Mouse (Mus musculus) liver, embryonic 11.5 days (tissue): ENCODE data around the gene Afmid. TPM values are rescaled to one million over a fixed set of nuclear protein-coding genes. Genes with fewer than 3 reads are reported as not detected.
A peak's percentile ranks its signal among the peaks of the same experiment; 100 is the strongest.

Experiments
- ATAC-seq: fragments of 200-750 bp; cut with Nextera tagmentation; replicated peaks from 2 replicates; pipeline ENCODE4 v1.8.0; 2017; ENCODE audit warnings: moderate number of reproducible peaks, mild to moderate bottlenecking, moderate TSS enrichment, moderate library complexity; ENCODE audit not compliant: low FRiP score
- DNase-seq: peaks from one replicate; pipeline ENCODE4 v3.0.0-alpha.2; 2017; ENCODE audit warnings: low spot score
- H3K27ac ChIP-seq: fragments of 300-500 bp; sonication (generic); 2 replicates; pipeline ENCODE4 v1.5.1; 2014; ENCODE audit warnings: mild to moderate bottlenecking, low read depth, low read length, control low read depth
- H3K27me3 ChIP-seq: fragments of 300-500 bp; sonication (generic); replicated peaks from 2 replicates; pipeline ENCODE4 v1.6.1; 2014; ENCODE audit warnings: low read length, mixed read lengths; ENCODE audit not compliant: control insufficient read depth, insufficient read depth
- H3K36me3 ChIP-seq: fragments of 300-500 bp; sonication (generic); 2 replicates; pipeline ENCODE4 v1.6.1; 2014; ENCODE audit warnings: mild to moderate bottlenecking, low read length, moderate library complexity, mixed read lengths; ENCODE audit not compliant: control insufficient read depth, insufficient read depth
- H3K4me1 ChIP-seq: fragments of 300-500 bp; sonication (generic); replicated peaks from 2 replicates; pipeline ENCODE4 v1.6.1; 2014; ENCODE audit warnings: low read length, mixed read lengths; ENCODE audit not compliant: control insufficient read depth, insufficient read depth
- H3K4me2 ChIP-seq: fragments of 300-500 bp; sonication (generic); 2 replicates; pipeline ENCODE4 v1.6.1; 2014; ENCODE audit warnings: mild to moderate bottlenecking, control low read depth, moderate library complexity
- H3K4me3 ChIP-seq: fragments of 300-500 bp; sonication (generic); 2 replicates; pipeline ENCODE4 v1.5.1; 2014; ENCODE audit warnings: low read depth, low read length, control low read depth
- H3K9ac ChIP-seq: fragments of 300-500 bp; sonication (generic); 2 replicates; pipeline ENCODE4 v1.6.1; 2014; ENCODE audit warnings: low read depth, low read length, control low read depth
- H3K9me3 ChIP-seq: fragments of 300-500 bp; sonication (generic); 2 replicates; pipeline ENCODE4 v1.6.1; 2016; ENCODE audit warnings: low read length, inconsistent platforms, mixed read lengths; ENCODE audit not compliant: control insufficient read depth
- WGBS: fragments of 180-500 bp; shearing (Covaris S2); extraction: QIAGEN DNeasy Blood & Tissue Kit; methylation state at CpG from one replicate; pipeline ENCODE4 v1.1.7; 2014; 5-methylcytosine and 5-hydroxymethylcytosine counted together
- polyA plus RNA-seq: library from polyadenylated mRNA; unstranded; fragments of >200 nt; fragmentation: Nextera tagmentation; extraction: Ambion mirVana; gene quantifications from 2 replicates; pipeline ENCODE4 v1.2.1, GENCODE M21; 2014

The Afmid gene
- 8.4 and 11.1 TPM in 2 replicates for polyA plus RNA-seq

DNA sequence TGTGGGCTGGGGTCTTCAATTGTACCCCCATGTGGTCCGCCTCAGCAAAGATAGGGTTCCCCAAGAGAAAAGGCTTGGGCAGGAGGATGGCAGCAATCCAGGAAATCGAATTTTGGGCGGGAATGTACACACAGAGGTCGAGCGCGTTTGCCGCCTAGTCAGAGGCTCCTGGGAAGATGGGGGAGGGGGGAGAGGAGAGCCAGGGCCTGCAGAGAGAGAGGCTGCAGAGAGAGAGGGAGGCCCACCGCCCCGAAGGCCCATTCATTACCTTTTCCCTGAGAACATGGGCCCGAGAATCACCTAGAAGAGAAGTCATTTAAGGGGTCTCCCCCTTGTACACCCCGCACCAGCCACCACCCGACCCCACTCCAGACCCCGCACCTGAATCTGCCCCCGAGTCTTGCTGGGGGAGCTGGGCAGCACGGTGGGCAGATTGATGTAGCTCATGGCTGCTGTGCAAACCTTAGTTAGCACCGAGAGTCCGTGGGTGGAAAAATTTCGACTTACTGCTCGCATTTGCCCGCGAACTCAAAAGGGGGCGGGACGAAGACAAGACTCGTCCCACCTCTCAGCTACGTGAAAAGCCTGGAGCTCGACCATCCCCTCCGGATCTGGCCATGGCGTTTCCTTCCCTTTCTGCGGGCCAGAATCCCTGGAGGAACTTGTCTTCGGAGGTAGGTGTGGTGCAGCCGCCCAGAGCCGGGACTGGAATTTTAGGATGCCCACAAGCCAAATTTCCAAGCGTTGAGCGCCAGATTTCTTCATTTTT is at the start of gene Afmid, which contains the start of gene Tk1:
TSS of gene Afmid (plus strand) at position 592 of the 769 bp plus-strand sequence.
TSS of gene Tk1 (minus strand) at position 760 of the 769 bp plus-strand sequence.
- H3K27me3 ChIP-seq = no peaks in the 10 kb centered on the region
- H3K9me3 ChIP-seq = no peaks in the 10 kb centered on the region
- ATAC-seq = peak; percentile 61
- peak within 1 kb of the TSS; percentile 68 for H3K4me3 ChIP-seq
- peak within 1 kb of the TSS; percentile 98 for H3K4me2 ChIP-seq
- peak within 1 kb of the TSS; percentile 97 for H3K9ac ChIP-seq
- H3K36me3 ChIP-seq = peaks cover 30% of the 10 kb centered on the region
- WGBS = under 1% methylated on average over 34 of the region's 34 CpGs
- H3K4me1 ChIP-seq = peaks cover 60% of the 10 kb centered on the region
- peak within 1 kb of the TSS; percentile 95 for H3K27ac ChIP-seq
- peak; percentile 83 for DNase-seq

DNA sequence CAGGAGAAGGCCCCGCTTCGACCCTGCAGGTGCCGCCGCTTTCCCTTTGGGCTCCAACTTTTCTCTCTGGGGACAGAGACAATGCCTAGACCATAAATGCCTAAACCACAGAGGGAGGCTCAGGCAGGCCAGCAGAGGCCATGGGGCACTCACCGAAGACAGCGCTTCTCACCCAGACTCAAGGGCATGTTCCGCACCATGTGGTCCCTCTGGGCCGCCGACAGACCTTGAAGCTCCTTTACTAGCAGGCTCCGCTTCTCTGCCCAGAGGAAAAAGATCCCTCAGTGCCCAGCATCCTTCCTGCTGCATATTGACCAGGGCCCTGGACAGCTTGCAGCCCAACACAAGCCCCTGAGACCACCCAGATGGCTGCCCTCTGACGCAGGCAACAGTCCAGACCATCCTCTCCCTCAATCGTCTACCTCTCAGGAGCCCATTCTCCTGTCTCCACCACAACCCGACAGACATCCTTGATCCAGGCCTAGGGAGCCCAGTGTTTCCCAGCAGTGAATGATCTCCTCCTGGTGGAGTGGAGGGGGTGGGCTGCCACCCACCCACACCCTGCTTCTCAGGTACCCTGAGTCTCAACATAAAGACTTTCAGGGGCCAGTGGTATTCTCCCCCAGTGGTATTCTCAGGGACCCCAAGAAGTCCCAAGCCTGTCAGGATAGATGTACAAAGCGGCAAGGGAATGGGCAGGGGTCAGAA is 49.5 kb upstream of the Afmid start:
- 93% methylated on average over 14 of the region's 14 CpGs for WGBS
- no peak overlapping the region for H3K4me2 ChIP-seq

GRCm38 (mm10) chr11:117777111-117777510 is 48.6 kb upstream of the Afmid start:
- H3K4me3 ChIP-seq = no peak overlapping the region
- H3K4me1 ChIP-seq = peaks cover 27% of the 10 kb centered on the region
- H3K36me3 ChIP-seq = peaks cover 39% of the 10 kb centered on the region
- H3K27ac ChIP-seq = no peak overlapping the region
- 85% methylated on average over 5 of the region's 5 CpGs for WGBS
- H3K9me3 ChIP-seq = no peaks in the 10 kb centered on the region
- no peak overlapping the region for H3K9ac ChIP-seq
- ATAC-seq (no peak), DNase-seq (no peak)
- H3K27me3 ChIP-seq = 0 out of 2 replicates have a peak, but pooled peaks cover 2% of the 10 kb centered on the region
- no peak overlapping the region; the same call in 1 of the 2 replicates for H3K4me2 ChIP-seq

More for the DNA sequence above, 49.5 kb upstream of the Afmid start:
- Histone ChIP-seq H3K27ac (no peak overlapping the region), H3K36me3 (peaks cover 40% of the 10 kb centered on the region), H3K9ac (no peak overlapping the region), H3K9me3 (no peaks in the 10 kb centered on the region), H3K4me3 (no peak overlapping the region), H3K27me3 (no peaks in the 10 kb centered on the region), H3K4me1 (peaks cover 20% of the 10 kb centered on the region)
- ATAC-seq = no peak
- no peak for DNase-seq

DNA sequence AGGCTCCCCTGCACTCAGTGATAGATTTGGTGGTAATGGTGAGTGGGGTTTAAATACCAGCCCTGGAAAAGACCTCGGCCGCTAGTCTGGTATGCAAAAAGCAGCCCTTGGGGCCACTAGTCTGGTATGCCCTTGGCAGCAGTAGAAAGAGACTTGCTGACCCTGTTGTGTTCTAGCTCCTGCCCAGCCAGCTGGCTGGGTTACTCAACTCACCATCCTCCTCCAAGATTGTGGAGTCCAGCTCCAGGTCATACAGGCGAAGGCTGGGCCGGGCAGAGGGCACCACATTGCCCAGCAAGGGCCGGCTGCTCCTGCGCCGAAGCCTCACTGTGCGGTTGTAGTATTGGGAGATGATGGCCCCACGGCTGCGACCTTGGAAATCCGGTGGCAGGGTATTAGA is 47.7 kb upstream of the Afmid start:
- DNase-seq (no peak), ATAC-seq (no peak)
- H3K27ac ChIP-seq = no peak overlapping the region; the same call in 1 of the 2 replicates
- H3K4me3 ChIP-seq = no peak overlapping the region
- H3K9ac ChIP-seq = peak overlapping the region; percentile 95; the same call in 1 of the 2 replicates
- peaks cover 2% of the 10 kb centered on the region; the same call in 1 of the 2 replicates for H3K27me3 ChIP-seq
- peaks cover 32% of the 10 kb centered on the region for H3K4me1 ChIP-seq
- H3K4me2 ChIP-seq = peak overlapping the region; percentile 100
- WGBS = 91% methylated on average over 11 of the region's 11 CpGs
- peaks cover 35% of the 10 kb centered on the region for H3K36me3 ChIP-seq
- no peaks in the 10 kb centered on the region for H3K9me3 ChIP-seq

- Histone ChIP-seq H3K36me3 (peaks cover 26% of the 10 kb centered on the region), H3K27me3 (peaks cover 2% of the 10 kb centered on the region; the same call in 1 of the 2 replicates), H3K4me2 (peak overlapping the region; percentile 100), H3K4me3 (peak overlapping the region; percentile 66), H3K4me1 (peaks cover 39% of the 10 kb centered on the region), H3K9me3 (no peaks in the 10 kb centered on the region), H3K9ac (peak overlapping the region; percentile 95), H3K27ac (peak overlapping the region; percentile 99)
- ATAC-seq (no peak), DNase-seq (no peak)
- WGBS = 41% methylated on average over 12 of the region's 12 CpGs
Measured at GRCm38 (mm10) chr11:117778851-117779433, 46.8 kb upstream of the Afmid start.

DNA sequence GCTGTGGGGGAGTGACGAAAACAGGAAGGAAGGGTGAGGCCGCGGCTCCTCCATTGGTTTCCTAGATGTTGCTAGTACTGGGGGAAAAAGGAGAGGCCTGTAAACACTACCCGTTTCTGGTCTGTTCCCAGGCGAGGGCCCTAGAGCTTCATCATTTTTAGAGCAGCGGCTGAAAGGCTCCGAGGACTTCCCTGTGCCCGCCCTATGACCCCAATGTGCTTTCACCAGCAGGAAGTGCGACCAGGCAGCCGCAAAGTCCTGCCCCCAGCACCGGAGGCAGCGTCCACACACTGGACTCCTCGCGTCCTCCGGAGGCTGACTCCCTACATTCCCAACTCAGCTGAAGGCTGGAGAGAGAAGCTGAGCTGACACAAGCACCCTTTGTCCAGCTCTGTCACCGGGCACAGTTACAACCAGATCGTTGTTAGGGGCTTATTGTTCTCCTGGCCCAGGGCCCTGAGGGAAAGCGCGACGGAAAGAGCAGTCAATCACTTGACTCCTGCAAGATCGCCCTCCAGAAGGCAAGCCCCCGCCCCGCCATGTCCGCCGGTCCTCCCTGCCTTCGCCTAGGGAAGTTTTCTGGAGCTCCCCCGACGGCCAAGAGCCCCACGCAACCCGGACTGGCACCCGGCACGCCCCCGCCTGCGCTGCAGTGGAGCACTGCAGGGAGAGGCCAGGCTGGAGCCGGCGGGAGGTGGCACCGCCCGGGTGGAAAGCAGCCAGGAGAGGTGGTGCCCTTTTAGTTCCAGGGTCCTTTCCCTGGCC is 46.1 kb upstream of the Afmid start:
- H3K27me3 ChIP-seq = peaks cover 2% of the 10 kb centered on the region; the same call in 1 of the 2 replicates
- H3K9ac ChIP-seq = peak overlapping the region; percentile 95
- H3K9me3 ChIP-seq = no peaks in the 10 kb centered on the region
- H3K27ac ChIP-seq = peak overlapping the region; percentile 99
- peaks cover 40% of the 10 kb centered on the region for H3K4me1 ChIP-seq
- peak overlapping the region; percentile 100 for H3K4me2 ChIP-seq
- peaks cover 24% of the 10 kb centered on the region for H3K36me3 ChIP-seq
- DNase-seq (peak; percentile 63), ATAC-seq (no peak; the same call in 1 of the 2 replicates)
- H3K4me3 ChIP-seq = peak overlapping the region; percentile 66
- WGBS = 1% methylated on average over 38 of the region's 38 CpGs

DNA sequence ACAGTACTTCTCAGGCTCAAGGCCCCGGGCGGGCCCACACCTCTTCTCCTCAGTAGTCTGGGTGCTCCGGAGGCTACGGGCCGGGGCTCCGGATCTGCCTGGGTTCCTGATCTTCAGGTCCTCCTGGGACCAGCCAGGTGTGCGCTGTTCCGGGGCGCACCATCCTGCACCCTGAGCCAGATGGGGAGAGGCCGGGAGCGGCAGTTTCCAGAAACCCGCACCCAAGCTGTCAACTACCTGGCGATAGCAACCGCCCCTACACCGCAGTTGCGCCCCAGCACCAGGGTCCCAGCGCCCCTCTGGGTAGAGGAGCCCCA is 45.6 kb upstream of the Afmid start:
- ATAC-seq = peak; percentile 8
- no peaks in the 10 kb centered on the region for H3K9me3 ChIP-seq
- H3K4me3 ChIP-seq = peak overlapping the region; percentile 66
- H3K9ac ChIP-seq = peak overlapping the region; percentile 95
- H3K27ac ChIP-seq = peak overlapping the region; percentile 99
- H3K4me2 ChIP-seq = peak overlapping the region; percentile 100
- H3K36me3 ChIP-seq = peaks cover 21% of the 10 kb centered on the region
- peaks cover 2% of the 10 kb centered on the region; the same call in 1 of the 2 replicates for H3K27me3 ChIP-seq
- peaks cover 40% of the 10 kb centered on the region for H3K4me1 ChIP-seq
- no peak for DNase-seq
- WGBS = under 1% methylated on average over 17 of the region's 17 CpGs
